Mouse (Mus musculus) lung, postnatal 0 days (tissue): ENCODE data around the gene Ankrd40. TPM values are rescaled to one million over a fixed set of nuclear protein-coding genes. Genes with fewer than 3 reads are reported as not detected.

Experiments used
- ATAC-seq: fragments of 200-750 bp; cut with Nextera tagmentation; 2 replicates; pipeline ENCODE4 v1.8.0; 2017; ENCODE audit warnings: moderate library complexity
- DNase-seq: peaks from one replicate; pipeline ENCODE4 v3.0.0-alpha.2; 2016; ENCODE audit warnings: low spot score
- H3K27ac ChIP-seq: fragments of 300-500 bp; sonication (generic); 2 replicates; pipeline ENCODE4 v1.5.1; 2014; ENCODE audit warnings: antibody characterized with exemption, mild to moderate bottlenecking, low read length, mixed read lengths
- H3K27me3 ChIP-seq: fragments of 300-500 bp; sonication (generic); replicated peaks from 2 replicates; pipeline ENCODE4 v1.6.1; 2014; ENCODE audit warnings: low read length, mixed read lengths; ENCODE audit not compliant: insufficient read depth
- H3K36me3 ChIP-seq: fragments of 300-500 bp; sonication (generic); 2 replicates; pipeline ENCODE4 v1.6.1; 2014; ENCODE audit warnings: low read length, mixed read lengths; ENCODE audit not compliant: insufficient read depth
- H3K4me1 ChIP-seq: fragments of 300-500 bp; sonication (generic); 2 replicates; pipeline ENCODE4 v1.6.1; 2014; ENCODE audit warnings: antibody characterized with exemption, low read depth, low read length, mixed read lengths; ENCODE audit not compliant: insufficient read depth
- H3K4me2 ChIP-seq: fragments of 300-500 bp; sonication (generic); replicated peaks from 2 replicates; pipeline ENCODE4 v1.6.1; 2014; ENCODE audit warnings: low read depth, mild to moderate bottlenecking, low read length, moderate library complexity, mixed read lengths
- H3K4me3 ChIP-seq: fragments of 300-500 bp; sonication (generic); 2 replicates; pipeline ENCODE4 v1.5.1; 2014; ENCODE audit warnings: low read depth, low read length
- H3K9ac ChIP-seq: fragments of 300-500 bp; sonication (generic); replicated peaks from 2 replicates; pipeline ENCODE4 v1.6.1; 2014; ENCODE audit warnings: low read depth, mild to moderate bottlenecking
- H3K9me3 ChIP-seq: fragments of 300-500 bp; sonication (generic); 2 replicates; pipeline ENCODE4 v1.6.1; 2016; ENCODE audit warnings: low read length, mixed read lengths
- CTCF ChIP-seq: IDR thresholded peaks from 2 replicates; pipeline ENCODE4 v1.5.1; 2016; ENCODE audit warnings: antibody characterized with exemption, mild to moderate bottlenecking
- EP300 ChIP-seq: IDR thresholded peaks from 2 replicates; pipeline ENCODE4 v1.6.1; 2016; ENCODE audit warnings: antibody characterized with exemption, mild to moderate bottlenecking, control low read depth
- WGBS: fragments of 180-500 bp; shearing (Covaris S2); extraction: QIAGEN DNeasy Blood & Tissue Kit; methylation state at CpG from one replicate; pipeline ENCODE4 v1.1.7; 2014; 5-methylcytosine and 5-hydroxymethylcytosine counted together
- polyA plus RNA-seq: library from polyadenylated mRNA; unstranded; fragments of >200 nt; fragmentation: Nextera tagmentation; extraction: Ambion mirVana; gene quantifications from 2 replicates; pipeline ENCODE4 v1.2.1, GENCODE M21; 2015

Gene Ankrd40
- polyA plus RNA-seq, 1 experiment from 2014 or later, result 33.3 TPM

DNA sequence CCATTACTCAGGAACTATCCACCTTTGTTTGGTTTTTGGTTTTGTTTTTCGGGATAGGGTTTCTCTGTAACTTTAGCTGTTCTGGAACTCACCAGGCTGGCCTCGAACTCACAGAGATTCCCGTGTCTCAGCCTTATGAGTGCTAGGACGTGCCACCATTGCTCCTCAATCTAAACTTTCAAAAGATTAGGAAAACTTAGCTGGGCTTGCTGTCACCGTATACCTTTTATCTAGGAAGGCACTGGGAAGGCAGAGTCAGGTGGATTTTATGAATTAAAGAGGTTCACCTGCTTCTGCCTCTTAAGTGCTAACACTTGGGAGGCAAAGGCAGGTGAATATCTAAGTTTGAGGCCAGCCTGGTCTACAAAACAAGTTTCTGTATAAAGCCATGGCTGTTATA lies 5.2 kb upstream of the Ankrd40 start:
- no peak for ATAC-seq
- H3K4me1 ChIP-seq, result no peaks in the 10 kb centered on the region
- peak overlapping the region; percentile 99 for H3K27ac ChIP-seq
- H3K9ac ChIP-seq, result peak overlapping the region; percentile 94; the same call in 1 of the 2 replicates
- DNase-seq, result no peak
- TF ChIP-seq EP300 (no peak), CTCF (no peak)
- no peaks in the 10 kb centered on the region for H3K36me3 ChIP-seq
- peak overlapping the region; percentile 79 for H3K4me2 ChIP-seq
- no peaks in the 10 kb centered on the region for H3K27me3 ChIP-seq
- peak overlapping the region; percentile 99; the same call in 1 of the 2 replicates for H3K4me3 ChIP-seq
- no peaks in the 10 kb centered on the region for H3K9me3 ChIP-seq
- 30% methylated on average over 5 of the region's 5 CpGs for WGBS

DNA sequence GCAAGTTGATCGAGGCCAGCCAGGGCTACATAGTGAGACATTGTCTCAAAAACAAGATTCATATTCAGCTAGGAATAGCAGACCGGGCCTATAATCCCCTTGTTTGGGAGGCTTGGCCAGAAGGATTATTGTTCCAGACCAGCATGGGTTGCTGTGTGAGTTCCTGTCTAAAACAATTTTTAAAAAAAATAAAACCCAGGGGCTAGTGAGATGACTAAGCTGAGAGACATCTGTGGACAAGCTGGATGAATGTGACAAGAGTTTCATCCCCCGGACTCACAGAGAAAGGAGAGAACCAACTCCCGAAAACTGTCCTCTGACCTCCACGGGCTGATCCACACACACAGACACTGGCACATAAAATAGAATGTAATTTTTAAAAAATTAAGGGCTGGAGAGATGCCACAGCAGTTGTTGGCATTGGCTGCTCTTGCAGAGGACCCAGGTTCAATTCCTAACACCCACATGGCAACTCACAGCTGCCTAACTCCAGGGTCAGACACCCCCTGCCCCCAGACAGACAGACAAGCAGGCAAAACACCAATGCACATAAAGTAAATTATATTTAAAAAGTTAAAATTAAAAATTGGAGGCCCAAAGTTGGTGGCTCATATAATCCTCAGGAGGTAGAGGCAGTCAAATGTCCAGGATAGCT lies 4.4 kb upstream of the Ankrd40 start:
- TF ChIP-seq EP300 (no peak), CTCF (no peak)
- Histone ChIP-seq H3K9me3 (no peaks in the 10 kb centered on the region), H3K9ac (no peak overlapping the region), H3K27ac (no peak overlapping the region), H3K4me2 (no peak overlapping the region), H3K4me3 (no peak overlapping the region), H3K4me1 (peaks cover under 1% of the 10 kb centered on the region; the same call in 1 of the 2 replicates), H3K36me3 (no peaks in the 10 kb centered on the region), H3K27me3 (no peaks in the 10 kb centered on the region)
- DNase-seq (no peak), ATAC-seq (no peak)
- WGBS, result 82% methylated on average over 5 of the region's 5 CpGs

GRCm38 (mm10) chr11:94324618-94325017 lies 3.2 kb upstream of the Ankrd40 start:
- H3K27ac ChIP-seq, result no peak overlapping the region
- H3K27me3 ChIP-seq, result no peaks in the 10 kb centered on the region
- no peaks in the 10 kb centered on the region for H3K36me3 ChIP-seq
- H3K4me3 ChIP-seq, result no peak overlapping the region
- no peaks in the 10 kb centered on the region for H3K9me3 ChIP-seq
- H3K4me2 ChIP-seq, result no peak overlapping the region
- peaks cover 4% of the 10 kb centered on the region; the same call in 1 of the 2 replicates for H3K4me1 ChIP-seq
- DNase-seq, result no peak
- TF ChIP-seq EP300 (no peak), CTCF (no peak)
- ATAC-seq, result no peak
- no peak overlapping the region for H3K9ac ChIP-seq
- 80% methylated on average over 5 of the region's 5 CpGs for WGBS

- Histone ChIP-seq H3K4me1 (peaks cover 12% of the 10 kb centered on the region), H3K36me3 (no peaks in the 10 kb centered on the region), H3K9me3 (no peaks in the 10 kb centered on the region), H3K4me3 (peak overlapping the region; percentile 78), H3K4me2 (peak overlapping the region; percentile 72), H3K27me3 (no peaks in the 10 kb centered on the region), H3K9ac (no peak overlapping the region), H3K27ac (peak overlapping the region; percentile 99)
- 5% methylated on average over 10 of the region's 10 CpGs for WGBS
- DNase-seq (peak; percentile 61), ATAC-seq (peak; percentile 30)
- no peak for TF ChIP-seq CTCF
- TF ChIP-seq EP300, result no peak
These were observed 815 bp upstream of the Ankrd40 start for GRCm38 (mm10) chr11:94326961-94327411.

DNA sequence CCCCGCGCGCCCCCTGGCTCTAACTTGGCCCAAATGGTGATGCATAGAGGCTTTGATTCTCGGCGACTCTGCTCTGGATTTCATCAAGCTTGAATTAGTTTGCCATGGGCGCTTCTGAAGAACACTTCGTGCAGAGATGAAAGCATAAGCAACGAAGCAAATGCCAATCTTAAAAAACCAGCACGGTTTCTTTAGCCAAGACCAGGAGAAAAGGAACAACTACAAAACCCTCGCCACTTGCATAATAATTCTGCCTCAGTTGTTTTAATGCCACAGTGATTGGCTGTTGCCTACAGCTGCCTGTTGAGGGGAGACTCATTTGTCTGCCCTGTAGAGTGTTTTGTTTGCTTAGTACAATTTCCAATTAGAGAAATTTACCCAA lies 834 bp downstream of the Ankrd40 start:
- Histone ChIP-seq H3K4me1 (peaks cover 12% of the 10 kb centered on the region), H3K36me3 (no peaks in the 10 kb centered on the region), H3K4me3 (peak overlapping the region; percentile 78), H3K27ac (peak overlapping the region; percentile 99), H3K27me3 (no peaks in the 10 kb centered on the region), H3K4me2 (peak overlapping the region; percentile 72), H3K9me3 (no peaks in the 10 kb centered on the region), H3K9ac (peak overlapping the region; percentile 96)
- ATAC-seq (no peak), DNase-seq (no peak)
- 2% methylated on average over 10 of the region's 10 CpGs for WGBS
- no peak for TF ChIP-seq CTCF

DNA sequence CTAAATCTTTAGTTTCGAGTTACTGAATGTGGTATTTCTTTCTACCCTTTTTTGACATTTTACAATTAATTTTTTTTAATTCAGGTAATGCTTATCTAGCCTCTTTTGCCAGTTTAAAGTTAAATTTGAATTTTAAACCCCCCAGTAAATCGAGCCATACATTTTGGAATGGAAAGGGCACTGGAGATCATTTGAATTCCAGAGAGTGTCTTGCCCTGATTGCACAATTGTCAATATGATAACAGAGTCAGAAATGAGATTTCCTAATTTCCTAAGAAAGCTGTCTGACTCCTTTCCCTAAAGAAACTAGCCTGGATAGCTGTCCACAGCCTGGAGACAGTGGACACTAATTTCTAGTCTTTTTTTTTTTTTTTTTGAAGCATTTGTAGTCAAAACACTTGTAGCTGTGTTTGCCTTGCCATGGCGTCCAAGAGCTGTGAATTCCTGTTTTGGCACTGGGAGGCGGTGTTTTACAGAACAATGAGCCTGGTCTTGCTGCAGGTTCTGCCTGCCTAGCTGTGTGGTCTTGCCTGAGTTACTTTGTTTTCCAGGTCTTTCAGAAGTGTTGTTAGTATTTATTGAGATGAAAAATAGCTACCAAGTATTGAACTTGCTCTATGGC lies 1.6 kb downstream of the Ankrd40 start:
- peak overlapping the region; percentile 72; the same call in 1 of the 2 replicates for H3K4me2 ChIP-seq
- no peaks in the 10 kb centered on the region for H3K9me3 ChIP-seq
- no peaks in the 10 kb centered on the region for H3K27me3 ChIP-seq
- ATAC-seq (no peak), DNase-seq (peak; percentile 91)
- WGBS, result 32% methylated on average over 4 of the region's 4 CpGs
- H3K27ac ChIP-seq, result 0 out of 2 replicates have a peak overlapping the region, but pooled peaks have one; percentile 99
- H3K36me3 ChIP-seq, result peaks cover 2% of the 10 kb centered on the region; the same call in 1 of the 2 replicates
- H3K4me3 ChIP-seq, result 0 out of 2 replicates have a peak overlapping the region, but pooled peaks have one; percentile 78
- TF ChIP-seq CTCF, result peak; percentile 74
- peak; percentile 33 for TF ChIP-seq EP300
- peaks cover 12% of the 10 kb centered on the region for H3K4me1 ChIP-seq
- no peak overlapping the region for H3K9ac ChIP-seq
